Mouse (Mus musculus) thymus, postnatal 25 days (tissue): Measurements from ENCODE around the gene Acyp2.

Experiments used
- DNase-seq: peaks from one replicate; pipeline ENCODE4 v3.0.0; 2022

Gene Acyp2

GRCm38 (mm10) chr11:30578931-30579330, 70.5 kb downstream of the Acyp2 start:
- no peak for DNase-seq

DNA sequence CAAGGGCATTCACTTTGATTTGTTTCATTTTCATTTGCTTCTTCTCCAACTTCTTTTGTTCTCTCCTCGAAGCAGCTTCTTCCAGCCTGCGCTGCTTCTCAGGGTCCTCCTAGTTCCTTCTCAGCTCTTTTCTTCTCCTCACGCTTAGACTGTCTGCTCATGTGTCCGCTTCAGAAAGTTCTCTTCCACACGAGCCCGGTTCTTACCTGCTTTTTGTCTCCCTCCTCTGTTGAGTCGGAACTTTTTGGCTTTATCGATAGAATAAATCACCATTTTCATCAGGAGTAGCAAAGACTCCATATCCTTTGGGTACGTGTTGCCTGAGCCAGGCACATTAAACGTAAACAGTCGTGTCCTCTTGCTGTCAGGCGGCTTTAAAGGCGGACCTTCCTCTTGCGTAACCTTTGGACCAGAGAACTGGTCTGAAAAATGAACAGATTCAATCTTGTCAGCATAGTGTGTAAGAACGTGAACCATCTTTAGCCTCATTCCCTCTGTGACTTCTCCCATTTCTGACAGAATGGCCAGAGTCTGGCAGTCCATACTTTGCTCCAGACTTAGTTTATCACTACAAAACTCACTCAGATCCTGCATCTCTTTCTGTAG, 76.5 kb downstream of the Acyp2 start:
- DNase-seq, result no peak

DNA sequence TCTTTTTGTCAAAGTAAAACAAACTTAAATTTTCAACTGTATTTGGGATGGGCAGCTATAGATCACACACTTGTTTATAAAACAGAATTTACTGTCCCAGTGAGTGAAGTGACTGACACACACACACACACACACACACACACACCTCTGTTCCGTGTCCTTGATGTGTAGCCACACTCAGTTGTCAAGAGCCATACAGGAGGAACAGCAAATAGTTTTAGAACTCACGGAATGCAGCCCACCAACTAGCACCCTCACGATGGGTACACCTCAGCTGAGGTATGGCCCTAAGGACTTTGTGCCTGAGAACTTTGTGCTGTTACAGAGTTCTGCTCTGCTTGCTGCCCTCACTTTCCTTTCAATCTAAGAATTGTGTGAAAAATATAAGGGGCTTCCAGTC, 78.8 kb downstream of the Acyp2 start:
- no peak for DNase-seq

- no peak for DNase-seq
These were observed 89.2 kb downstream of the Acyp2 start for GRCm38 (mm10) chr11:30560215-30560614.

GRCm38 (mm10) chr11:30553408-30553807, 96.0 kb downstream of the Acyp2 start:
- DNase-seq, result no peak

GRCm38 (mm10) chr11:30517133-30517532, 132.3 kb downstream of the Acyp2 start:
- no peak for DNase-seq

GRCm38 (mm10) chr11:30508178-30508577, 141.2 kb downstream of the Acyp2 start:
- no peak for DNase-seq

- DNase-seq, result no peak
These were observed 150.5 kb downstream of the Acyp2 start for GRCm38 (mm10) chr11:30498738-30499355.

DNA sequence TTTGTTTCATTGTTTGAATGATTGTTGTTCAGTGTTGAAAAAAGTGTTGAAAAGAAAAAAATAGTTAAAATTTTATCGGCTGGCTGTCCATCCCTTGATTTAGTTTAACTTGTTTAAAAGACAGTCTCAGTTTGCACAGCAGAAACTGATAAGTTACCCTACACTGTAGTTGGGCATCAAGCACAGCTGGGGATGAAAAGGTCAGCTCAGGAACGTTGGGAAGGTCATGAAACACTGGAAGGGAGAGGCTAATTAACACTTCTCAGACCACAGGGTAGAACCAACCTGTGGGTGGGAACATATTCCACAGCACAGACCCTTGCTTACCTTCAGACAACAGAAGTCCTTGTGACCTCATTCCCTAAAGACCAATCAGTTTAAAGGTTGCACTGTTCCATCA, 152.2 kb downstream of the Acyp2 start:
- no peak for DNase-seq

- no peak for DNase-seq
These were observed 157.7 kb downstream of the Acyp2 start for GRCm38 (mm10) chr11:30491515-30492260.

DNA sequence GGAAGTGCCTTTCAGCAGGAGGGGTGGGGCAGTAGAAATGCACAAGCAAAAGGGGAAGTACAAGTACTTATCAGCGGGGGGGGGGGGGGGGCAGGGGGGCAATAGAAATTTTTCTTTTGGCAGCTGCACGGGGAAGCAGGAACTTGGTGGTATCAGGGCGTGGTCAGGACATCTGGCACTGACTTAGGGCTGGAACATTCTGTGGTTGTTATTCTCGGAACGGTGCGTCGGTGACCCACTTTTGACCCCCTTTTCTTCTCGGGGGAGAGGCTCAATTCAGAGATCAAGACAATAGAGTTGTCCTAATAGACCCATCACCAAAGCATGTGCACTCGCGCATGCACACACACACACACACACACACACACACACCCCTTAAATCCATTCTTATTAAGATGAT, 161.2 kb downstream of the Acyp2 start:
- DNase-seq, result no peak

GRCm38 (mm10) chr11:30483286-30483685, 166.1 kb downstream of the Acyp2 start:
- DNase-seq, result no peak

DNA sequence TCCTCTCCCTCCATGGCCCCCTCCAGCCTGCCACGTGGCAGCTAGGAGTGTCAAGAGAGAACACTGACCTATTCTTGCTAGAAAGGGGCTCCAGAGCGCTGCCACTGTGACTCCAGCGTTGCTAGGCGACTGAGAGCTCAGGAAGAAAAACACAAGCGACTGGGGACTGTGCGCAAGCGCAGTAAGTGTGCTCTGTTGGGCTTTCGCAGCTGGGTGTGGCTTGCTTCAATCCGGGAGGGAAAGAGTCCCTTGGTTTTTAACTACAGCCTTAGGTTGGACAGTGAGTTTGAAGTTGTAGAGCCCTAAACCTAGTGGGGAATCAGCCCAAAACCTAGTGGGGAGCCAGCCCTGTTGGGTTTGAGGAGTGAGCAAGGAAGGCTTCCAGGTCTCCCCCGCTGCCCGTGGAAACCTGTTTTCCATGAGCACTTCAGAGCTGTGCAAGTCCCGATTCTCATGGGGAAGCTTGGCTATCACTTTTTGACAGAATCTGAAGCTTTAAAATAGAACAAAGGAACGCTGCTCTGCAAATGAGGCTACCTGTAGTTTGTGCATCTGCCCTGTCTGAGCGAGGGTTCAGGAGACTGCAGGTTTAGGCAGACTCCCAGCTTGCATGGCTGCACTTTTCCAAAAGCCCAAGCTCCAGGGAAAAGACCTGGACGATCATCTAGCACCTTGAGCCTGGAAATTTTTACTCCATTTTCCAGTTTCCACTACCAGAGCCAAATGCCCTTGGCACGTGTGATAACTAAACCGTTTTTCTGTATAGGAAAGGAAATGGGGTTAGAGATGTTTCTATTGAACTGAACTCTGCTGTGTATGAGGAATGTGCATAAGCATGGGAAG, 177.4 kb downstream of the Acyp2 start, which contains the start of gene 4930505A04Rik:
4930505A04Rik (minus strand) TSS at position 77 of the 843 bp plus-strand sequence.
- no peak for DNase-seq

- no peak for DNase-seq
These were observed 178.2 kb downstream of the Acyp2 start for GRCm38 (mm10) chr11:30471187-30471586.
